Mouse (Mus musculus) neural tube, embryonic 11.5 days (tissue): Measurements from ENCODE around the gene Ceacam15. TPM values are rescaled to one million over a fixed set of nuclear protein-coding genes. Genes with fewer than 3 reads are reported as not detected.
"Not testable (repeated sequence)": the region's sequence is repeated elsewhere in the genome, so short reads cannot be mapped to it uniquely, and the experiment has no call there.

Experiments
- ATAC-seq: fragments of 200-750 bp; cut with Nextera tagmentation; 2 replicates; pipeline ENCODE4 v1.8.0; 2017; ENCODE audit warnings: moderate number of reproducible peaks, mild to moderate bottlenecking, moderate TSS enrichment, moderate library complexity; ENCODE audit not compliant: insufficient read depth, low FRiP score, low TSS enrichment
- DNase-seq: peaks from one replicate; pipeline ENCODE4 v3.0.0-alpha.2; 2015; ENCODE audit warnings: low spot score
- H3K27ac ChIP-seq: fragments of 300-500 bp; sonication (generic); 2 replicates; pipeline ENCODE4 v1.5.1; 2014; ENCODE audit warnings: low read depth, mild to moderate bottlenecking, low read length
- H3K27me3 ChIP-seq: fragments of 300-500 bp; sonication (generic); 2 replicates; pipeline ENCODE4 v1.6.1; 2014; ENCODE audit warnings: mild to moderate bottlenecking, low read length, mixed read lengths; ENCODE audit not compliant: control insufficient read depth, insufficient read depth
- H3K36me3 ChIP-seq: fragments of 300-500 bp; sonication (generic); 2 replicates; pipeline ENCODE4 v1.6.1; 2014; ENCODE audit warnings: mild to moderate bottlenecking, low read length, moderate library complexity, mixed read lengths; ENCODE audit not compliant: control insufficient read depth, insufficient read depth
- H3K4me1 ChIP-seq: fragments of 300-500 bp; sonication (generic); 2 replicates; pipeline ENCODE4 v1.6.1; 2014; ENCODE audit warnings: low read length, mixed read lengths; ENCODE audit not compliant: control insufficient read depth, insufficient read depth
- H3K4me2 ChIP-seq: fragments of 300-500 bp; sonication (generic); 2 replicates; pipeline ENCODE4 v1.6.1; 2014; ENCODE audit warnings: low read depth, mild to moderate bottlenecking, moderate library complexity
- H3K4me3 ChIP-seq: fragments of 300-500 bp; sonication (generic); 2 replicates; pipeline ENCODE4 v1.5.1; 2014; ENCODE audit warnings: low read depth, low read length
- H3K9ac ChIP-seq: fragments of 300-500 bp; sonication (generic); 2 replicates; pipeline ENCODE4 v1.6.1; 2014; ENCODE audit warnings: mild to moderate bottlenecking, low read length
- H3K9me3 ChIP-seq: fragments of 300-500 bp; sonication (generic); 2 replicates; pipeline ENCODE4 v1.6.1; 2016; ENCODE audit warnings: low read length; ENCODE audit not compliant: control insufficient read depth
- WGBS: fragments of 180-500 bp; shearing (Covaris S2); extraction: QIAGEN DNeasy Blood & Tissue Kit; methylation state at CpG from one replicate; pipeline ENCODE4 v1.1.7; 2014; 5-methylcytosine and 5-hydroxymethylcytosine counted together
- polyA plus RNA-seq: library from polyadenylated mRNA; unstranded; fragments of >200 nt; fragmentation: Nextera tagmentation; extraction: Ambion mirVana; gene quantifications from 2 replicates; pipeline ENCODE4 v1.2.1, GENCODE M21; 2014

Ceacam15 gene
- polyA plus RNA-seq, result not detected in 2 replicates

GRCm38 (mm10) chr7:16675605-16676004, at the start of gene Ceacam15:
Gene Ceacam15, minus strand, starts transcription at chr7:16675705.
- Histone ChIP-seq H3K4me2 (no peak within 1 kb of the TSS), H3K27ac (no peak within 1 kb of the TSS), H3K4me3 (no peak within 1 kb of the TSS), H3K36me3 (no peaks in the 10 kb centered on the region), H3K4me1 (no peaks in the 10 kb centered on the region), H3K9ac (no peak within 1 kb of the TSS), H3K27me3 (no peaks in the 10 kb centered on the region), H3K9me3 (no peaks in the 10 kb centered on the region)
- ATAC-seq (no peak), DNase-seq (no peak)
- WGBS, result 58% methylated on average over 1 of the region's 1 CpGs

GRCm38 (mm10) chr7:16722490-16722889, 47.0 kb upstream of the Ceacam15 start:
- H3K4me3 ChIP-seq, DNase-seq: not testable (repeated sequence)

DNA sequence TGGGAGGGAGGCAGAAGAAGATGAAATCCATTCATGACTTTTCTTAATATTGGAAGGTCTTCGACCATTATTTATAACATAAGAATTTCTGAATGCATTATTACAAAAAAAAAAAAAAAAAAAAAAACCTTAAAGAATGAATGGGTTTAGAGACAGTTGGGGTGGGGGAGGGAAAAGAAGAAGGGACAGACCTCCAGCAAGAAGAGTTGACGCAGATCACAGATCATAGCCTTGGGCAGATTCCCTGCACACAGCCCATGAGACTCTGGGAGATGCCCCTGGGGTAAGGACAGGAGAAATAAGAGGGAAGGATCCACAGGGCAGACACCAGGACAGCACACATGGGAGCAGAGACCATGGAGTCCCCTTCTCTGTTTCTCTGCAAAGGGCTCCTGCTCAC, 46.1 kb upstream of the Ceacam15 start, which contains the start of gene Ceacam9:
Ceacam9 (plus strand) TSS at position 301 of the 400 bp plus-strand sequence.
- Histone ChIP-seq H3K9ac (no peak within 1 kb of the TSS), H3K9me3 (no peaks in the 10 kb centered on the region), H3K4me1 (no peaks in the 10 kb centered on the region), H3K36me3 (no peaks in the 10 kb centered on the region), H3K4me3 (no peak within 1 kb of the TSS), H3K27ac (no peak within 1 kb of the TSS), H3K27me3 (no peaks in the 10 kb centered on the region), H3K4me2 (no peak within 1 kb of the TSS)
- ATAC-seq (no peak), DNase-seq (no peak)
- WGBS, result 76% methylated on average over 2 of the region's 2 CpGs

More at GRCm38 (mm10) chr7:16722490-16722889, 47.0 kb upstream of the Ceacam15 start:
- H3K27me3 ChIP-seq, ATAC-seq, H3K4me2 ChIP-seq, H3K9ac ChIP-seq, H3K36me3 ChIP-seq, H3K27ac ChIP-seq, H3K9me3 ChIP-seq, H3K4me1 ChIP-seq: not testable (repeated sequence)
- 85% methylated on average over 3 of the region's 3 CpGs for WGBS

DNA sequence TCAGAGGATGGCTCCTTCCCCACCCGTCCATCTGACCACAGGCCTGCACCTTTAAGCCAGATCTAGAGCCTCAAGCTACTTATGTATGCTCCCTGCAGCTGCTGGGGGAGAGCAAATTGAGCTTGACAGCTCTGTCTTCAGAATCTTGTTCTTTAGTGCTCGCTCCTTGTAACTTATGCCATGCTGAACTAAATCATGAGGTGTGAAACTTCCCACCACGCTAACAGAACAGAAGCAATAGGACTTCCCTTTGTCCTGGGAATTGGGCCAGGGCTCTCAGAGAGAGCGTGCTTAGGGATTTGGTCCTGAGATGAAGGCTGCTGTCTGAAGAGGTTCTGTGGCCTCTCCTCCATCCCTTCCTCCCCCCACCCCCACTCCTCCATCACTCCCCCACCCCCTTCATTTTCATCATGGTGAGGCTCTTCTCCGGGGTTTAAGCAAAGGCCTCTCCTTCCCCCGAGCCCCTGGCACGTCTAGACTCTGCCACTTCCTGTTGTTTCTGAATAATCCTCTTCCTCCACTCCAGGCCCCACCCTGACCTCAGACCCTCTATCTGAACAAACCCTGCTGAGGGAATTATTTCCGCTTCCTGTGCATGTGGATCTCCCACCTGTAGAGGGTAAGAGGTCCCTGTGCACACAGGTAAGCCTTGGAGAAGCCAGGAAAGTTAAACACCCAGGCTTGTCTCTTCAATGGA, 41.1 kb upstream of the Ceacam15 start:
- WGBS, result 55% methylated on average over 8 of the region's 8 CpGs
- not testable (repeated sequence) for H3K36me3 ChIP-seq, H3K9me3 ChIP-seq, H3K27me3 ChIP-seq, H3K4me1 ChIP-seq, ATAC-seq, H3K27ac ChIP-seq, H3K4me2 ChIP-seq, H3K9ac ChIP-seq, DNase-seq, H3K4me3 ChIP-seq

- no peak overlapping the region for H3K4me2 ChIP-seq
- H3K9me3 ChIP-seq, result no peaks in the 10 kb centered on the region
- ATAC-seq, result no peak
- H3K4me1 ChIP-seq, result no peaks in the 10 kb centered on the region
- no peak overlapping the region for H3K27ac ChIP-seq
- DNase-seq, result no peak
- no peaks in the 10 kb centered on the region for H3K27me3 ChIP-seq
- no peak overlapping the region for H3K9ac ChIP-seq
- no peak overlapping the region for H3K4me3 ChIP-seq
- 81% methylated on average over 13 of the region's 13 CpGs for WGBS
- H3K36me3 ChIP-seq, result no peaks in the 10 kb centered on the region
These were observed 37.3 kb upstream of the Ceacam15 start for GRCm38 (mm10) chr7:16712633-16713415.

GRCm38 (mm10) chr7:16710604-16711003, 35.1 kb upstream of the Ceacam15 start:
- Histone ChIP-seq H3K27ac (no peak overlapping the region), H3K9me3 (no peaks in the 10 kb centered on the region), H3K4me3 (no peak overlapping the region), H3K9ac (no peak overlapping the region), H3K4me1 (no peaks in the 10 kb centered on the region), H3K4me2 (no peak overlapping the region), H3K27me3 (no peaks in the 10 kb centered on the region), H3K36me3 (no peaks in the 10 kb centered on the region)
- WGBS, result 78% methylated on average over 5 of the region's 5 CpGs
- no peak for DNase-seq
- no peak for ATAC-seq

DNA sequence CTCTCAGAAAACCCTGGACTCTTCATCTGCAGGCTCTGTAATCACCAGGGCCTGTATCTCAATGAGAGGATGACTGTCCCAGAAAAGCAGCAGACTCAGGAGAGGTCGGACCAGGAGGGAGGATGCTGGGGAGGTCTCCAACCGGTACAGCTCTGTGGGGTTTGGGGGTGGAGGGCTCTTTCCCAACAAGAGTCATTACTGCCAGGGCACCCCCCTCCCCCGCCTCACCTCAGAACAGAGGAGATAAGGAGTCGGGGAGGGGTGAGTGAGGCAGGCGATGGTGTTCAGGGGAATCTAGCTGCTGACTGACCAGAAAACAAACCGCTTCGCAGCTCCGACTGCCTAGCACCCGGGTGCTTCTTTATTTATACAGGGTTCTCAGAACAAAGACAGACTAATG, 32.7 kb upstream of the Ceacam15 start:
- 30% methylated on average over 9 of the region's 9 CpGs for WGBS
- H3K27ac ChIP-seq, result no peak overlapping the region

DNA sequence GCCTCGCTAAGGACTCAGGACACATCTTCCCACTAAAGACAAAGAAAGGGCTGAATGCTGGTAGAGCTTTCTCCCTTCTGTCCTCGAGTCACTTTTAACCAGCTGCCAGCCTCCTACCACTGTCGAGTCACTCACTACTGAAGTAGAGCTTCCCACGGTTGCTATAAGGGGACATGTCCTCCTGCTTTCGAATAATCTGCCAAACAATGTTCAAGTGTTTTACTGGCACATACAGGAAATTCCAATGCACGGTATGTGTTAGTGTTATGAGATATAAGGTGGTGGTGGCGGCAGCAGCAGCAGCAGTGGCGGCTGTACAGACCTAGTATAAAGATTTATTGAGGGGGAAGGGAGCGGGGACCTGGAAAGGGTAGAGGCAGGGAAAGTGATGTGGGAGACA, 30.9 kb upstream of the Ceacam15 start:
- DNase-seq (no peak), ATAC-seq (no peak)
- no peak overlapping the region for H3K4me3 ChIP-seq
- H3K9ac ChIP-seq, result no peak overlapping the region
- 58% methylated on average over 9 of the region's 9 CpGs for WGBS
- H3K27ac ChIP-seq, result no peak overlapping the region
- no peaks in the 10 kb centered on the region for H3K9me3 ChIP-seq
- H3K36me3 ChIP-seq, result no peaks in the 10 kb centered on the region
- H3K4me2 ChIP-seq, result no peak overlapping the region
- H3K4me1 ChIP-seq, result no peaks in the 10 kb centered on the region
- no peaks in the 10 kb centered on the region for H3K27me3 ChIP-seq

More for the DNA sequence above, 32.7 kb upstream of the Ceacam15 start:
- no peaks in the 10 kb centered on the region for H3K4me1 ChIP-seq
- H3K4me2 ChIP-seq, result no peak overlapping the region
- H3K27me3 ChIP-seq, result no peaks in the 10 kb centered on the region
- DNase-seq (no peak), ATAC-seq (no peak)
- no peak overlapping the region for H3K4me3 ChIP-seq
- H3K9me3 ChIP-seq, result no peaks in the 10 kb centered on the region
- no peaks in the 10 kb centered on the region for H3K36me3 ChIP-seq
- no peak overlapping the region for H3K9ac ChIP-seq

DNA sequence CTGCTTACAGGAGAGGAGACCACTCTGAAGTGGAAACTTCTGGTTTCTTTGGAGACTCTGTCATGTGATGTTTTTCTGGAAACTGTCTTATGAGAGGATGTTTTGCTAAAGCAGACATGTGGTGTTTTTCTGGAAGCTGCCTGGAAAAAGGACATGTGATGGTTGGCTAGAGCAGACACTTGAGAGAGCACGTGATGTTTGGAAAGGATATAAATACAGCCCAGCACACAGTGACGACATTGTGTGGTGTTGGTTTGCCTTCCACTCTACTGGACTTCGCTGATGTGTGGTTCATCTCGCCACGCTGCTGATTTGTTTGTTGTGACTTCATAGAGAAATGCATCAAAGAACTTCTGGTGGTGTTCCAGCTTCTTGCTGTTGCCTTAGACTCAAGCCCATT, 25.1 kb upstream of the Ceacam15 start:
- DNase-seq (no peak), ATAC-seq (no peak)
- Histone ChIP-seq H3K4me2 (no peak overlapping the region), H3K27me3 (no peaks in the 10 kb centered on the region), H3K4me1 (no peaks in the 10 kb centered on the region), H3K36me3 (no peaks in the 10 kb centered on the region), H3K9me3 (no peaks in the 10 kb centered on the region), H3K27ac (no peak overlapping the region), H3K4me3 (no peak overlapping the region), H3K9ac (no peak overlapping the region)
- 87% methylated on average over 5 of the region's 5 CpGs for WGBS
